Mouse (Mus musculus) bone marrow macrophage, adult 2 months (primary cell): ENCODE data around the gene Dhx16. TPM values are rescaled to one million over a fixed set of nuclear protein-coding genes. Genes with fewer than 3 reads are reported as not detected.

Source experiments
- H3K27ac ChIP-seq: 2 replicates; pipeline ENCODE4 v1.5.1; 2012; ENCODE audit warnings: low read depth, low read length; ENCODE audit not compliant: insufficient read depth
- H3K4me1 ChIP-seq: 2 replicates; pipeline ENCODE4 v1.6.1; 2012; ENCODE audit warnings: low read length; ENCODE audit not compliant: control insufficient read depth, insufficient read depth
- H3K4me3 ChIP-seq: 2 replicates; pipeline ENCODE4 v1.5.1; 2012; ENCODE audit warnings: mild to moderate bottlenecking, low read length, moderate library complexity; ENCODE audit not compliant: insufficient read depth
- CTCF ChIP-seq: IDR thresholded peaks from 2 replicates; pipeline ENCODE4 v1.5.1; 2012; ENCODE audit warnings: low read depth, mild to moderate bottlenecking, low read length, moderate library complexity
- POLR2A ChIP-seq: IDR thresholded peaks from 2 replicates; pipeline ENCODE4 v1.6.1; 2012; ENCODE audit warnings: mild to moderate bottlenecking, low read depth, low read length, borderline replicate concordance
- polyA plus RNA-seq: library from polyadenylated mRNA; stranded (reverse); fragments of >200 nt; gene quantifications from 2 replicates; pipeline ENCODE4 v1.2.4, GENCODE M21; 2012; ENCODE audit not compliant: missing spikeins, insufficient read depth, insufficient read length

Gene Dhx16
- polyA plus RNA-seq, 1 experiment = 57.5 TPM

DNA sequence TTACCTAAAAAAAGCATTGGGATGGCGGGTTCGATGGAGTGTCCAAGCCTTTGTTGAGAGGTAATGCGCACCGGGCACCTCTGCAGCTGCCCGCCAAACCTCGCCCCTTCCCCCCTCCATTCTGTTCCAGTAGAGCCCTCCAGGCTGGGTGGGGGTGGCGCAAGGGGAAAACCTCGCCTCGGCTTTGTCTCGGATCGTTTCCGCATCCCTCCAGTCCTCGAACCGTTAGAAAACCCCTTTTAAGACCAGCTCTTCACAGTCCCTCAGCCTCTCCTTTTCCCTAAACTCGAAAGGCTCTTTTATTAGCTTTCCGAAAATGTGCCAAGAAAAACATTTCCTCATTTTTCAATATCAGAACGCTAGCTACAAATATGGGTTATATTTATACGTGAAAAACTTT, 42.1 kb upstream of the Dhx16 start:
- Histone ChIP-seq H3K4me1 (peaks cover 21% of the 10 kb centered on the region), H3K27ac (peak overlapping the region; percentile 83), H3K4me3 (peak overlapping the region; percentile 95)
- TF ChIP-seq CTCF = no peak
- TF ChIP-seq POLR2A = 0 out of 2 replicates have a peak, but pooled peaks have one; percentile 29

DNA sequence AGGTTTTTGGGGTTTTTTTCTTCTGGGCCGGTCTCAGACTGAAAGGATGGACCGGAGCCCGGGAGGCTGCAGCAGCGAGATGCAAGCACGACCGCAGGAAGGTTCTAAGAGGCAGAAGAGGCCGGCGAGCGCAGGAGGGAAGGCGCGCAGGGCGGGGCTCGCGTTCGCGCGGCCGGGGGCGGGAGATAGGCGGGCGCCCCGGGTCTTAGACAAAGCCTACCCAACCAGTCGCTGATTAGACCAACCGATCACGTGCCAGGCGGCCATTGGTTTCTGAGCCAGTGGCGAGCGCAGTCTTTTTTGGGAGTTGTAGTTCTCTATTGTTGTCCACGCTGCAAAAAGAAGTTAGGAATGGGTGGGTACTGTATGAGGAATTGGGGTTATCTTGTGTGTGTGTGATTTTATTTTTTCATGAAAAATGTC, 41.5 kb upstream of the Dhx16 start, which contains the start of gene Tubb5:
Gene Tubb5, minus strand, starts transcription at position 185 of the 423 bp plus-strand sequence.
- Histone ChIP-seq H3K4me3 (peak within 1 kb of the TSS; percentile 95), H3K4me1 (peaks cover 23% of the 10 kb centered on the region), H3K27ac (peak within 1 kb of the TSS; percentile 83)
- no peak for TF ChIP-seq CTCF
- TF ChIP-seq POLR2A = peak; percentile 77; the same call in 1 of the 2 replicates

DNA sequence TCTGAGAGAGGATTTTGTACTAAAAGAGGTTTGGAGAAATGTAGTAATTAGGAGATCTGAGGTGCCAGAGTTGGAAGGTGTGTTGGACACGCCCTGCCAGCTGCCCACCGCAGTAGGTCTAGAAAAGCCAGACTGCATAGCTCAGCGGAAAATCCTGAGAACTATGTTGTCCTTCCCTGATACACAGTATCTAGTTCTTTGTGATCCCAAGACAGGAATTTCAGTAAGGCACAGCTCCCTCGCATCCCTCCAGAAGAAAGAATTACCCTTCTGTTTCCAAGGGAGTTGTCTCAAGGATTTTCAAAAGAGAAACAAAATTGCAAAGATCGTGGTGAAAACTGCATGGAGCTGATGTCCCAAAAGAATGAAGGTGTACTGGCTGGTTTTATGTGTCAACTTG, 41.0 kb upstream of the Dhx16 start:
- no peak for TF ChIP-seq POLR2A
- no peak for TF ChIP-seq CTCF
- Histone ChIP-seq H3K27ac (peak overlapping the region; percentile 41), H3K4me1 (peaks cover 23% of the 10 kb centered on the region), H3K4me3 (peak overlapping the region; percentile 38)

DNA sequence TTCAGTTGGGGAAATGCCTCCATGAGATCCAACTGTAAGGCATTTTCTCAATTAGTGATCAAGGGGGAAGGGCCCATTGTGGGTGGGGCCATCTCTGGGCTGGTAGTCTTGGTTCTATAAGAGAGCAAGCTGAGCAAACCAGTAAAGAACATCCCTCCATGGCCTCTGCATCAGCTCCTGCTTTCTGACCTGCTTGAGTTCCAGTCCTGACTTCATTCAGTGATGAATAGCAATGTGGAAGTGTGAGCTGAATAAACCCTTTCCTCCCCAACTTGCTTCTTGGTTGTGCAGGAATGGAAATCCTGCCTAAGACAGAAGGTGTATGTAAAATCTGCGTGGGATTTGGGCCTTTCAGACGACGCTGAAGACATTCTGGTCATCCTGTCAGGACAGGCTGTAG, 40.6 kb upstream of the Dhx16 start:
- H3K4me3 ChIP-seq = peak overlapping the region; percentile 38
- H3K4me1 ChIP-seq = peaks cover 21% of the 10 kb centered on the region
- H3K27ac ChIP-seq = peak overlapping the region; percentile 41

DNA sequence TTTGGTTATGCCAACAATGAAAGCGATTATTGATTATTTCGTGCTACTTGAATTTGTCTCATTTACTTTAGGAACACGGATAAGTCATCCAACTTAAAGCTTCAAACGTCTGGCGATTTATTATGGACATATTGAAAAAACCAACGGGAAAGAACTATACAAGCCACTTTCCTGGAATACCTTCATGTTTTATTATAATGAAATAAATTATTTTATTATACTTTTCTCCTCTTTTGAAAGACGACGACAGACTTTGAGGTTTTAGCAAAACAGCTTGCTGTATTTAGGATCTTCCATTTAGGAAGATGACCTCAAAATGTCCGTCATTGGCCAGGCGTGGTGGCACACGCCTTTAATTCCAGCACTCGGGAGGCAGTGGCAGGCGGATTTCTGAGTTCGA, 39.1 kb upstream of the Dhx16 start:
- TF ChIP-seq POLR2A (no peak), CTCF (no peak)
- H3K4me3 ChIP-seq = peak overlapping the region; percentile 27; the same call in 1 of the 2 replicates
- H3K27ac ChIP-seq = peak overlapping the region; percentile 51
- H3K4me1 ChIP-seq = peaks cover 12% of the 10 kb centered on the region

DNA sequence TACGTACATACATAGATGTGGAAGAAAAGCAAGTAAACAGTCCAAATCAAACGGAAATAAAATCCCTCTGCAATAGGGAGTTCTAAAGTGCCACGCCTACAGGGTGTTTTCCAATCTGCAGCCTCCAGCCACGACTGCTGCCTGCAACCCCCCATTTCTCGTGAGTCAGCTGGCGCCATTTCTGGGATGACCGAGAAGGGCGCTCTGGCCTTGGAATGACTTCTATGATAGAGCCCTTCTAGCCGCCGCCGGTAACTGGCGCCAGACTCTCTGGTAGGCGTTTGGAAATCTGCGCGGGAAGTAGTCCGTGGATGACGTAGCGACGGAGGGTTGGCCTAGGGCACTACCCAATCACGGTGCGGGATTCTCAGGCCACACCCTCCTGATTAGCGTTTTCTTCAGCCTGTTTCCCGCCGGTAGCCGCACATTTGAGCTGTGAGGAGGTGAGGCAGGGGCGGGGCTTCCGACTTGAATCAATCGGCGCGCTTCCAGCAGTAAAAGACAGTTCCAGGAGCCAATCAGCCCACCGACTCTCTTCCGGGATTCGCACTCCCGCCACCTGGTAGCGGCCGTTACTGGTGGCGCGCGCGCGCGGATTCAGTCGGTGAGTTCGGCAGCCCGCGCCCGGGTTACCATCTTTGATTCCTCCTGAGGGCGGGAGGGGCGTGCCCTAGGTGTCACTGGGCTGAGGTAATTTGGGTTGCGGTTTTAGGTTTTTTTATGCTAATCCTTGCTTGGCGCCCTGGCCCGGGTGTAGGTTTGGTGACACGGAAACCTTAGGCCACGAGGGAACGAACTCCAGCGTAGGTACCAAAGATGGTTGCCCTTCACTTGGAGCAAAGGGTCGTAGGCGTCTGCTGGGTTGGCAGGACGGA, 38.3 kb upstream of the Dhx16 start, which contains the start of gene Mdc1:
Gene Mdc1, plus strand, starts transcription at position 440 of the 875 bp plus-strand sequence.
- peak within 1 kb of the TSS; percentile 51 for H3K27ac ChIP-seq
- peaks cover 10% of the 10 kb centered on the region for H3K4me1 ChIP-seq
- 0 out of 2 replicates have a peak, but pooled peaks have one; percentile 57 for TF ChIP-seq POLR2A
- no peak for TF ChIP-seq CTCF

DNA sequence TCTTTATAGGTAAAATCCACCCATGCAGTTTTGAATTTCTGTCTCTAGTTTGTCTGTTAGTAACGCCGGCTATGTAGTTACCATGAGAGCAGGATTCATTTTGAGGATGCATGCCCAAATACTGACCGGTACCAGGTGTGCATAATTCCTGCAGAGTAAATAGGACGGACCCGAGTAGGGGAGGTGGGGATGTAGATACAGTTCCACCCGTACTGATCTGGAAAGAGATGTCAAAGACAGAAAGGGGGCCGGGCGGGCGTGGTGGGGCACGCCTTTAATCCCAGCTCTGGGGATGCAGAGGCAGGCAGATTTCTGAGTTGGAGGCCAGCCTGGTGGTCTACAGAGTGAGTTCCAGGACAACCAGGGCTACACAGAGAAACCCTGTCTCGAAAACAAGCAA, 37.6 kb upstream of the Dhx16 start:
- TF ChIP-seq CTCF = no peak
- TF ChIP-seq POLR2A = no peak
- peaks cover 10% of the 10 kb centered on the region for H3K4me1 ChIP-seq
- peak overlapping the region; percentile 48 for H3K27ac ChIP-seq
- H3K4me3 ChIP-seq = peak overlapping the region; percentile 69

More for the DNA sequence above, 38.3 kb upstream of the Dhx16 start, which contains the start of gene Mdc1:
- H3K4me3 ChIP-seq = peak within 1 kb of the TSS; percentile 69

DNA sequence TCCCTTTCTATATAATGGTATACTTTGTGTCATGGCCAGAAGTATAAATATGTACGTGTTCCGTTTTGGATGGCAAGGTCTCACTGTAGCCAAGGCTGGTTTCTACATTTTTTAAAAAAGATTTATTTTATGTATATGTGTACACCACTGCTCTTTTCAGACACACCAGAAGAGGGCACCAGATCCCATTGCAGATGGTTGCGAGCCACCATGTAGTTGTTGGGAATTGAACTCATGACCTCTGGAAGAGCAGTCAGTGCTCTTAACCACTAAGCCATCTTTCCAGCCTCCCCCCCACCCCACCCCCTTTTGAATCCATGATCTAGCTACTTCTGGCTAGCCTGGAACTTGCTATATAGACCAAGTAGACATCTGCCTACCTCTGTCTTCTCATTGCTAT, 36.1 kb upstream of the Dhx16 start:
- TF ChIP-seq CTCF (peak; percentile 41; the same call in 1 of the 2 replicates), POLR2A (no peak)
- Histone ChIP-seq H3K4me3 (no peak overlapping the region), H3K27ac (no peak overlapping the region), H3K4me1 (peaks cover 10% of the 10 kb centered on the region)

DNA sequence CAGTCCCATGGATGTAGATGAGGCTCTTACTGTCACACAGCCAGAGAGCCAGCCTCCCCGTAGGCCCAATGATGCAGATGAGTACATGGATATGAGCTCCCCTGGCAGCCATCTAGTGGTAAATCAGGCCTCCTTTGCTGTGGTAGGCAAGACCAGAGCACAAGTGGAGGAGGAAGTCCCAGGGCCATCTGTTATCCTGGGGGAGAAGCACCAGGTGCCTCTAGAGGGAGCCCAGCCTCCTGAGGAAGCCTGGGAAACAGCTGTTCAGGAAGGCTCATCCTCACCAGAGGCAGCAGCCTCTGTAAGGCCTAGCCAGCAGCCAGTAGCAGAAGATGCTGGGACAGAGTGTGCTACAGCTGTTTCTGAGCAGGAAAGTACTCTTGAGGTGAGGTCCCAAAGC, 31.5 kb upstream of the Dhx16 start:
- Histone ChIP-seq H3K4me3 (no peak overlapping the region), H3K27ac (no peak overlapping the region), H3K4me1 (no peaks in the 10 kb centered on the region)
- TF ChIP-seq POLR2A = no peak
- no peak for TF ChIP-seq CTCF

DNA sequence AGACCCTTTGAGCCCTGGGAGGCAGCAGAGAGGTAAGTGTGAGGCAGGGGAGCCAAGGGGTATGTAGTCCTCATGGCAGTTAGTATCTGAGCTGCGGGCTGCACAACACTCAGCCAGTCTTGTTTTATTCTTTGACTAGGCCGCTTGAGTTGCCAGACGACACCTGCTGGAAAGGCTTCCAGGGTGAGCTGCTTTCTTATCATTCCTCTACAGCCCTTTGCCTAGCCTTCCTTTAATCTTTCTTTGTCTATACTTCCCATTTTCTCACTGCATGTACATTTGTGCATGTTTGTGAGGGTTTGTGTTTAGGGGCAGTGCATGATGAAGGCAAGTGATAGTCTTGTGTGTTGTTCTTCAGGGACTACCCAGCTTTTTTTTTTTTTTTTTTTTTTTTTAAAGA, 28.6 kb upstream of the Dhx16 start:
- H3K4me1 ChIP-seq = peaks cover 7% of the 10 kb centered on the region
- no peak overlapping the region for H3K4me3 ChIP-seq
- TF ChIP-seq CTCF = no peak
- TF ChIP-seq POLR2A = no peak
- no peak overlapping the region for H3K27ac ChIP-seq

DNA sequence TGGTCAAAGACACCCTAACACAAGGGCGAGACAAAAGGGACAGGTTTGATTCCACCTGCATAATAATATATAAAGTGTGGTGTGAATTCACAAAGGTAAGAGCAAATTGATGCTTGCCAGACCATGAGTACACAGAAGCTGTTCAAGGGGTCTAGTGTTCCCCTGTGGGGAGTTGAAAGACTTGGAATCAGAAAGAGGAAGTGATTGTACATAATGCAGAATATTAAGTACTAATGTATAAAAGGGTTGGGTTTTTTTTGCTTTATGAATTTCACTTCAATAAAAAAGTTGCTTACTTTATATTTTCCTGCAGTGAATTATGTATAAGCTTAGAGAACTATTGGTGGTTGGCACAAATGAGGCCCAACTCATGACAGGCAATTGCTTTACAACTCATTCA, 20.2 kb upstream of the Dhx16 start:
- Histone ChIP-seq H3K4me1 (peaks cover 26% of the 10 kb centered on the region), H3K27ac (peak overlapping the region; percentile 46), H3K4me3 (no peak overlapping the region)
- TF ChIP-seq CTCF (no peak), POLR2A (no peak)
